Mouse (Mus musculus): ENCODE measurements at regions not wholly inside any gene's neighbourhood (a gene's known extent, or its start where the extent isn't known, plus 50 kb on each side); places are given as distances from the start of the nearest gene placed in this dataset.

DNA sequence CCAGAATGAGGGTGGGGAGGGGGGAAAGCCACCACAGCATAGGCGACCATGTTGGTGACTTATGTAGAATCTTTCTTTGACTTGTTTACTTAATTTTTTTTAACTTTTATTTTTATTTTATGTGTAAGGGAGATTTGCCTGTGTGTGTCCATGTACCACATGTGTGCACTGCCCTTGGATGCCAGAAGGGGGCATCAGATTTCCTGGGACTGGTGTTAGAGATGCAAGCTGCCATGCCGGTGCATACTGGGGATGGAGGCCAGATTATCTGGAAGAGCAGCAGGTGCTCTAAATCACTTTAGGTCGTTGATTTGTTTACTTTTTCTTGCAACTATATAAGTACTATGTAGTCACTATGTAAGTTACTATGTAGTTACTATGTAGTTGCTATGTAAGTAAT, 114.2 kb upstream of the Tut7 start:
- TF ChIP-seq POLR2A (IDR thresholded peaks at IDR 0.05; ENCODE audit: low read depth, low read length) (no peak), CTCF (conservative IDR thresholded peaks at IDR 0.05 in 1 of 2, IDR thresholded peaks at IDR 0.05 in 1 of 2; ENCODE audit: low read depth in 2 of 2, low read length in 2 of 2) (no peak; a peak in 1 of 4 replicates), MYC (IDR thresholded peaks at IDR 0.05; ENCODE audit: low read depth, low read length) (no peak), EP300 (IDR thresholded peaks at IDR 0.05; ENCODE audit: low read length) (no peak), POLR2AphosphoS2 (IDR thresholded peaks at IDR 0.05; ENCODE audit: low read depth, low read length) (no peak), BHLHE40 (IDR thresholded peaks at IDR 0.05; ENCODE audit: low read depth, low read length) (no peak), HCFC1 (IDR thresholded peaks at IDR 0.05; ENCODE audit: low read depth, low read length) (no peak)

All from CH12.LX (cell line).